ENCODE assay signal across 28 mouse cellular contexts in genomic region chr17:64609741-64610140, GRCm38 (mm10). TPM values are rescaled to one million over a fixed set of nuclear protein-coding genes. Genes with fewer than 3 reads are reported as not detected.
DNase-seq lines count a peak whose midpoint lies in the region; ATAC-seq lines count a peak whose summit lies in the region.
"Had no signal": no experiment of that assay in that cellular context is flagged by ENCODE, and none has a peak within 500 bp of the region (broad histone marks: within the 10 kb centered on the region; RNA-seq: fewer than 3 reads in every experiment).

No protein-coding gene starts in this region.

- ATAC-seq in kidney, embryonic 15.5 days (replicated peaks; ENCODE audit: low FRiP score): no peak
- peak; percentile 37; the same call in 1 of the 2 replicates for ATAC-seq in lung, embryonic 15.5 days (ENCODE audit: borderline replicate concordance, extremely low read depth, low FRiP score, low TSS enrichment)
- no peak for ATAC-seq in embryonic facial prominence, embryonic 15.5 days (ENCODE audit: insufficient number of reproducible peaks, low FRiP score, low TSS enrichment, low read depth)
- ATAC-seq in granulocyte monocyte progenitor cell, adult 5-6 weeks (replicated peaks; ENCODE audit: poor library complexity, severe bottlenecking): no peak
- ATAC-seq: CD4-positive, CD25-positive, alpha-beta regulatory T cell, adult 4 months; forebrain, postnatal 0 days; hindbrain, postnatal 0 days; intestine, embryonic 15.5 days; midbrain, embryonic 15.5 days had no signal

- peak; percentile 34 for DNase-seq in heart, adult 11 months
- no peak for DNase-seq in heart, postnatal 14 days
- no peak for DNase-seq in kidney, postnatal 4 days
- no peak for DNase-seq in lung, adult 18-20 months
- DNase-seq: adrenal gland, postnatal 14 days; cerebellum, adult 18-20 months; cerebellum, postnatal 14 days; forebrain, postnatal 0 days; gastrocnemius, postnatal 25 days; heart, postnatal 10 days; kidney, adult 2 months; kidney, postnatal 14 days; retina, postnatal 1 day; right cerebral cortex, postnatal 14 days; thymus, postnatal 4 days had no signal

- WGBS in kidney, embryonic 15.5 days: 51% methylated on average over 3 of the region's 3 CpGs
- WGBS in lung, embryonic 15.5 days: 23% methylated on average over 3 of the region's 3 CpGs
- 22% methylated on average over 3 of the region's 3 CpGs for WGBS in embryonic facial prominence, embryonic 15.5 days

- H3K4me2 ChIP-seq in kidney, embryonic 15.5 days: no peak overlapping the region
- H3K4me2 ChIP-seq in lung, embryonic 15.5 days: no peak overlapping the region
- H3K4me2 ChIP-seq in embryonic facial prominence, embryonic 15.5 days (replicated peaks): no peak overlapping the region
- H3K4me2 ChIP-seq: hindbrain, embryonic 12.5 days; intestine, embryonic 15.5 days; liver, embryonic 11.5 days; midbrain, embryonic 15.5 days; neural tube, embryonic 15.5 days had no signal

- H3K27me3 ChIP-seq in kidney, embryonic 15.5 days: no peaks in the 10 kb centered on the region
- no peaks in the 10 kb centered on the region for H3K27me3 ChIP-seq in lung, embryonic 15.5 days
- no peaks in the 10 kb centered on the region for H3K27me3 ChIP-seq in embryonic facial prominence, embryonic 15.5 days
- H3K27me3 ChIP-seq: hindbrain, embryonic 12.5 days; intestine, embryonic 15.5 days; midbrain, embryonic 15.5 days; neural tube, embryonic 15.5 days had no signal

- H3K27ac ChIP-seq in kidney, embryonic 15.5 days: 0 out of 2 replicates have a peak overlapping the region, but pooled peaks have one; percentile 27
- peak overlapping the region; percentile 51 for H3K27ac ChIP-seq in lung, embryonic 15.5 days
- H3K27ac ChIP-seq in embryonic facial prominence, embryonic 15.5 days (replicated peaks): peak overlapping the region; percentile 36; the same call in 1 of the 2 replicates
- H3K27ac ChIP-seq: hindbrain, embryonic 12.5 days; hindbrain, postnatal 0 days; intestine, embryonic 15.5 days; midbrain, embryonic 10.5 days; midbrain, embryonic 15.5 days; neural tube, embryonic 15.5 days had no signal

- 0 out of 2 replicates have a peak, but pooled peaks cover under 1% of the 10 kb centered on the region for H3K36me3 ChIP-seq in kidney, embryonic 15.5 days
- no peaks in the 10 kb centered on the region for H3K36me3 ChIP-seq in lung, embryonic 15.5 days
- H3K36me3 ChIP-seq in embryonic facial prominence, embryonic 15.5 days: no peaks in the 10 kb centered on the region
- H3K36me3 ChIP-seq: hindbrain, embryonic 12.5 days; intestine, embryonic 15.5 days; midbrain, embryonic 15.5 days; neural tube, embryonic 15.5 days had no signal

- no peaks in the 10 kb centered on the region for H3K9me3 ChIP-seq in kidney, embryonic 15.5 days (replicated peaks)
- no peaks in the 10 kb centered on the region for H3K9me3 ChIP-seq in lung, embryonic 15.5 days
- no peaks in the 10 kb centered on the region for H3K9me3 ChIP-seq in embryonic facial prominence, embryonic 15.5 days (replicated peaks)
- H3K9me3 ChIP-seq: hindbrain, embryonic 12.5 days; intestine, embryonic 15.5 days; midbrain, embryonic 10.5 days; midbrain, embryonic 15.5 days; neural tube, embryonic 15.5 days had no signal

- H3K4me1 ChIP-seq in kidney, embryonic 15.5 days: peaks cover 10% of the 10 kb centered on the region
- peaks cover 53% of the 10 kb centered on the region for H3K4me1 ChIP-seq in lung, embryonic 15.5 days
- H3K4me1 ChIP-seq in embryonic facial prominence, embryonic 15.5 days: peaks cover 18% of the 10 kb centered on the region
- H3K4me1 ChIP-seq: hindbrain, embryonic 12.5 days had no signal

- no peak overlapping the region for H3K9ac ChIP-seq in kidney, embryonic 15.5 days
- no peak overlapping the region for H3K9ac ChIP-seq in lung, embryonic 15.5 days
- no peak overlapping the region for H3K9ac ChIP-seq in embryonic facial prominence, embryonic 15.5 days
- H3K9ac ChIP-seq: forebrain, postnatal 0 days; hindbrain, embryonic 12.5 days; intestine, embryonic 15.5 days; midbrain, embryonic 15.5 days; neural tube, embryonic 15.5 days had no signal

- no peak overlapping the region for H3K4me3 ChIP-seq in kidney, embryonic 15.5 days (replicated peaks)
- H3K4me3 ChIP-seq in lung, embryonic 15.5 days: no peak overlapping the region
- H3K4me3 ChIP-seq in embryonic facial prominence, embryonic 15.5 days (replicated peaks): no peak overlapping the region
- H3K4me3 ChIP-seq: erythroblast, embryonic 14.5 days; hindbrain, embryonic 12.5 days; intestine, embryonic 15.5 days; midbrain, embryonic 10.5 days; midbrain, embryonic 15.5 days; neural tube, embryonic 15.5 days had no signal

- intact Hi-C loops in heart, postnatal 14 days (cut with DNase I): loop anchor here (10.0 kb wide), 1 partner anchor 275 kb away; the partner anchor contains the start of gene Pja2

RNA-seq across cellular contexts. Expression of gene Man2a1, which starts 9.2 kb away (rescaled TPM):
- 10 to 100 TPM; 25.9 to 28.2 TPM for total RNA-seq in heart, postnatal 14 days (2021)
- polyA plus RNA-seq in kidney, embryonic 15.5 days (2015; fragmentation: Nextera tagmentation; extraction: Ambion mirVana): 8.6 and 11.0 TPM in 2 replicates
- 9.3 and 9.4 TPM in 2 replicates for polyA plus RNA-seq in lung, embryonic 15.5 days (2015; fragmentation: Nextera tagmentation; extraction: Ambion mirVana)
- polyA plus RNA-seq in embryonic facial prominence, embryonic 15.5 days (2015; fragmentation: Nextera tagmentation; extraction: Ambion mirVana): 13.5 and 14.4 TPM in 2 replicates
- total RNA-seq in granulocyte monocyte progenitor cell, adult 5-6 weeks (2014; fragmentation: Nextera tagmentation): 25.0 and 45.5 TPM in 2 replicates
- 39.4 and 40.5 TPM in 2 replicates for total RNA-seq in granulocyte monocyte progenitor cell, adult 5-6 weeks (2017)
